Mouse (Mus musculus): Measurements from ENCODE around the gene Ccdc57. TPM values are rescaled to one million over a fixed set of nuclear protein-coding genes. Genes with fewer than 3 reads are reported as not detected.

Gene Ccdc57
- total and polyA plus RNA-seq, 2 experiments from 2014 or later: 4.8 to 7.1 TPM

GRCm38 (mm10) chr11:120829757-120830532, 102.7 kb downstream of the Ccdc57 start:
- no peak for DNase-seq (ENCODE audit: low spot score)
- Histone ChIP-seq H3K27me3 (ENCODE audit: insufficient read depth, low read length) (no peaks in the 10 kb centered on the region), H3K9ac (replicated peaks; ENCODE audit: low read length) (no peak overlapping the region), H3K27ac (no peak overlapping the region), H3K4me1 (ENCODE audit: insufficient read depth, low read length) (peaks cover 8% of the 10 kb centered on the region), H3K4me2 (ENCODE audit: low read depth, low read length) (no peak overlapping the region), H3K4me3 (ENCODE audit: low read length) (no peak overlapping the region), H3K9me3 (ENCODE audit: low read length) (no peaks in the 10 kb centered on the region), H3K36me3 (ENCODE audit: insufficient read depth, low read length) (0 out of 2 replicates have a peak, but pooled peaks cover 4% of the 10 kb centered on the region)
- no peak for TF ChIP-seq CTCF (IDR thresholded peaks at IDR 0.05; ENCODE audit: low read depth)
- ATAC-seq: no peak
- 87% methylated on average over 10 of the region's 10 CpGs for WGBS

- no peak for TF ChIP-seq CTCF (IDR thresholded peaks at IDR 0.05; ENCODE audit: low read depth)
- no peak overlapping the region for H3K4me3 ChIP-seq (ENCODE audit: low read length)
- H3K27ac ChIP-seq: no peak overlapping the region
- DNase-seq (ENCODE audit: low spot score) (no peak), ATAC-seq (no peak)
- no peak overlapping the region for H3K9ac ChIP-seq (replicated peaks; ENCODE audit: low read length)
- H3K36me3 ChIP-seq (ENCODE audit: insufficient read depth, low read length): 0 out of 2 replicates have a peak, but pooled peaks cover 4% of the 10 kb centered on the region
- H3K4me1 ChIP-seq (ENCODE audit: insufficient read depth, low read length): peaks cover 9% of the 10 kb centered on the region
- no peak overlapping the region for H3K4me2 ChIP-seq (ENCODE audit: low read depth, low read length)
- 77% methylated on average over 4 of the region's 4 CpGs for WGBS
- H3K9me3 ChIP-seq (ENCODE audit: low read length): no peaks in the 10 kb centered on the region
- no peaks in the 10 kb centered on the region for H3K27me3 ChIP-seq (ENCODE audit: insufficient read depth, low read length)
These were observed 104.3 kb downstream of the Ccdc57 start for GRCm38 (mm10) chr11:120828416-120828815.

DNA sequence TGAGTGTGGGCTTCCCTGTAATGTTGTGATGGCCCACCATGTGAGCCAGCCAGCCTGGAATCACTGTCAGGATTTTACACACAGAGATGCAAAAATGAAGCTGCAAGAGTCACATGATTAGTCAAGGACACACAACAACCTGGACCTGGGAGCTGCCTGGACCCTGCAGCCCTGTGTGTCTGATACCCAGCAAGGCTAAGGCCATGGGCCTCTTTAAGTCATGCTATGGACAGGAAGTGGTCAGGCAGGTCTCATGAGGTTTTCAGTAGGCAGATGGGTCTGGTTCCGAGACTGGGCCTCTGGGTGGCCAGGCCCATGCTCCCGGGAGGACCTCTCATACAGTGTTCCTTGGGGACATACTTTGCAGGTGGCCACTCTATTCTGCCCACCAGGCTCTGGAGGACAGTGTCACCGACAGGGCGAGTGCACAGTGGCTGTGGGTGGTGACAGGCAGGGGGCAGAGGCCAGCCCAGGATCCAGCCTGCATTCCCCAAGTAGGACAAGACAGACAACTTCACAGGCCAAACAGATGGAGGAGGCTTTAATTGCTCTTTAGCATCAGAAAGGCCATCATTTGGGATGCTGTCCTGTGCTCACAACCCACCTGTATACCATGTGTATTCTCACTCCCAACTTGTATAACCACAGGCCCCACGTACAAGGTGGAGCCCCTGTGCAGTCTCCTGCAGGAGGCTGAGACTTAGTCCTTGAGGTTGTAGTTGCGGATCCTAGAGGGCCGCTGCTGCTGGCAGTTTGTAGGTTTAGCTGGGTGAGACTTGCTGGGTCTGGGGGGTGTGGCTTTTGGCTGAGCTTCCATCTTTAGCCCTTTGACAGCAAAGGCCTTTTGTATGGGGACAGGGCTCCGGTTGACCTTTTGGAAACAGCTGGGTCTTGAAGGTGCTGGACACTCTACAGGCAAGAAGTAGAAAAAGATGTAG, 106.4 kb downstream of the Ccdc57 start:
- no peak for DNase-seq (ENCODE audit: low spot score)
- WGBS: 75% methylated on average over 8 of the region's 8 CpGs
- H3K9me3 ChIP-seq (ENCODE audit: low read length): no peaks in the 10 kb centered on the region
- peak overlapping the region; percentile 100 for H3K27ac ChIP-seq
- ATAC-seq: no peak
- H3K4me2 ChIP-seq (ENCODE audit: low read depth, low read length): no peak overlapping the region
- H3K4me1 ChIP-seq (ENCODE audit: insufficient read depth, low read length): peaks cover 24% of the 10 kb centered on the region
- no peak for TF ChIP-seq CTCF (IDR thresholded peaks at IDR 0.05; ENCODE audit: low read depth)
- 0 out of 2 replicates have a peak, but pooled peaks cover 7% of the 10 kb centered on the region for H3K36me3 ChIP-seq (ENCODE audit: insufficient read depth, low read length)
- H3K27me3 ChIP-seq (ENCODE audit: insufficient read depth, low read length): no peaks in the 10 kb centered on the region
- 0 out of 2 replicates have a peak overlapping the region, but pooled peaks have one; percentile 95 for H3K9ac ChIP-seq (replicated peaks; ENCODE audit: low read length)
- H3K4me3 ChIP-seq (ENCODE audit: low read length): no peak overlapping the region

GRCm38 (mm10) chr11:120825289-120825863, 107.3 kb downstream of the Ccdc57 start:
- WGBS: 37% methylated on average over 4 of the region's 4 CpGs
- Histone ChIP-seq H3K4me2 (ENCODE audit: low read depth, low read length) (peak overlapping the region; percentile 93), H3K4me3 (ENCODE audit: low read length) (peak overlapping the region; percentile 91), H3K9me3 (ENCODE audit: low read length) (no peaks in the 10 kb centered on the region), H3K27ac (peak overlapping the region; percentile 100), H3K4me1 (ENCODE audit: insufficient read depth, low read length) (peaks cover 27% of the 10 kb centered on the region), H3K9ac (replicated peaks; ENCODE audit: low read length) (peak overlapping the region; percentile 95), H3K27me3 (ENCODE audit: insufficient read depth, low read length) (no peaks in the 10 kb centered on the region), H3K36me3 (ENCODE audit: insufficient read depth, low read length) (peaks cover 15% of the 10 kb centered on the region; the same call in 1 of the 2 replicates)
- ATAC-seq (no peak), DNase-seq (ENCODE audit: low spot score) (no peak)
- no peak for TF ChIP-seq CTCF (IDR thresholded peaks at IDR 0.05; ENCODE audit: low read depth)

DNA sequence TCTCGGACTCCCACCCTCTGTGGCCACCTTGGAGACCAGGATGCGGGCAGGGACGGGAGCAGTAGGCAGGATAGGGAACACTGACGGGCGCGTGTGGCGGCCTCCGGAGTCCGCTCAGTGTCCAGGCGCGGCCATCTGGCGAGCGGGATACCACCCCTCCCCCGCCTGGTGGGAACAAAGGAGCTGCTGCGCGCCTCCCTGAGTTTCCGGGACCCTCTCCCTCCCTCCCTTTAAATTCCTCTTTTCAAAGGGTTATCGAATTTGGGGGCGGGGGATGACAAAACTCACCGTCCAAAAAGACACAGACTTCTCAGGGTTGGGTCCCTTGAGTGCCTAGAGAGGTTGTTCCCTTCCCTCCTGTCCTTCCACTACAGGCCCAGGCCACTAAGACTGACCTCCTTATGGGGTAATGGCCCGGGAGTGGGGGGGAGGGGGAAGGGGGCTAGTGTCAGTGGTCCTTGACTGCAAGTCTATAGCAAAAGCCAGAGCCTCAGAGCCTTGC, 107.8 kb downstream of the Ccdc57 start:
- Histone ChIP-seq H3K4me3 (ENCODE audit: low read length) (peak overlapping the region; percentile 91), H3K27me3 (ENCODE audit: insufficient read depth, low read length) (no peaks in the 10 kb centered on the region), H3K36me3 (ENCODE audit: insufficient read depth, low read length) (peaks cover 17% of the 10 kb centered on the region), H3K4me2 (ENCODE audit: low read depth, low read length) (peak overlapping the region; percentile 93), H3K9me3 (ENCODE audit: low read length) (no peaks in the 10 kb centered on the region), H3K9ac (replicated peaks; ENCODE audit: low read length) (peak overlapping the region; percentile 95), H3K4me1 (ENCODE audit: insufficient read depth, low read length) (peaks cover 27% of the 10 kb centered on the region), H3K27ac (peak overlapping the region; percentile 100)
- DNase-seq (ENCODE audit: low spot score) (no peak), ATAC-seq (peak; percentile 21)
- TF ChIP-seq CTCF (IDR thresholded peaks at IDR 0.05; ENCODE audit: low read depth): no peak
- under 1% methylated on average over 21 of the region's 21 CpGs for WGBS
